Mouse (Mus musculus) kidney, postnatal 10 days (tissue): ENCODE data around the gene Acpp.
A peak's percentile ranks its signal among the peaks of the same experiment; 100 is the strongest.

Experiments
- DNase-seq: peaks from one replicate; pipeline ENCODE4 v3.0.0; 2021; ENCODE audit warnings: mixed read lengths

Gene Acpp

DNA sequence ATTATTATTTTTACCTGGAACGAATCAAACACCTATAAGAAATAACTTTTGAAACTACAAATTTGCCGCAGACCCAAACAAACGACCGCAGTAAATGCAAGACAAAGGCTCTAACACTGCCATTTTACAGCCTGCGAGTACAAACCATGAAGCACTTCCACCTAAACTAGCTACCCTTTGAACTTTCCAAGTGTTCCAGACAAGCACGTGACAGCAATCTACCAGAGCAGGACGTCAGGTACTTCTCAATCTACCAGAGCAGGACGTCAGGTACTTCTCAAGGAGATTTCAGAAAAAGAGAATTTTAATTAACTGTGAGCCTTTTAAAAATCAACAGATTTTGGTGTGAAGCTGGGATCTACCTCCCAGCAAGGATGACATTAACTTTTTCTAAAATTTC is 86.4 kb downstream of the Acpp start:
- DNase-seq, result peak; percentile 20

- no peak for DNase-seq
These were observed 90.1 kb downstream of the Acpp start for GRCm38 (mm10) chr9:104247307-104247987.

DNA sequence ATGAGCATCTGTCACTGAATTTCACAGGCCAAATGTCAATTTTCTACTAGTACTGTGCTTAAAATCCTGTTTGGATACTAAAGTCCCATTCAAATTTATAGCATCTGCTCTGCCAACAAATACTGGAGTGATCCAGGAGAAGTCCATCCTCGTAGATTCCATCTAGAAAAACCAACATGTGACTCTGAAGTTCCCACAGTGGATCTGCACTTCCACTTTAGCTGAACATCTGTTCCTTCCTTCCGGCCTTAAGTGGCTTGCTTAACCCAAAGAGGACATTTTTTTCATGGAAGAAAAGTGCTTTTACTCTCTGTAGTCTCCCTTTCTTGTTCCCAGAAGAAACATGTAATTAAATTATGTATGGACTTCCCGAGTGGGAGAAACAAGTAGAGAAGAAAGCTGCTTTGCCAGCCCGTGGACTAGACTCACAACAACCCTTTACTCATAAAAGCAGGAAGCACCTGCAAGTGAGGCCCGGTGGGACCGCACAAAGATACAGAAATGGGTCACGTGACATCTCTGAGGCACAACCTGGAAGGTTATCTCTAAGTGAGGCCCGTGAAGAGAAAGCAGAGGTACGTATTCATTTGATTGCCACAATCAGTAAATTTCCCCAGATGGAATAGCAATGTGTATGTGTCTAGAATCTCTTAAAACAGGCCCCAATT is 93.6 kb downstream of the Acpp start:
- DNase-seq, result no peak

- peak; percentile 16 for DNase-seq
These were observed 97.4 kb downstream of the Acpp start for GRCm38 (mm10) chr9:104240146-104240545.

GRCm38 (mm10) chr9:104239076-104239475 is 98.5 kb downstream of the Acpp start:
- DNase-seq, result no peak
